Mouse (Mus musculus): ENCODE measurements around the gene Gm26602.

GRCm38 (mm10) chr10:79921572-79921971 is 10.9 kb downstream of the Gm26602 start:
- no peak for TF ChIP-seq ZNF384 (IDR thresholded peaks at IDR 0.05; ENCODE audit: low read depth, low read length)
- TF ChIP-seq MAFK (IDR thresholded peaks at IDR 0.05; ENCODE audit: insufficient read depth, low read depth, low read length): no peak
- TF ChIP-seq HCFC1 (IDR thresholded peaks at IDR 0.05; ENCODE audit: borderline replicate concordance, insufficient read depth, low read length): no peak
- TF ChIP-seq ZC3H11A (IDR thresholded peaks at IDR 0.05; ENCODE audit: borderline replicate concordance, low read depth, low read length): no peak

All from ES-E14 (cell line).